Comparison of ENCODE assay signal across 7 mouse cellular contexts in genomic region chr3:145575743-145576481, GRCm38 (mm10). TPM values are rescaled to one million over a fixed set of nuclear protein-coding genes. Genes with fewer than 3 reads are reported as not detected.
A peak's percentile ranks its signal among the peaks of the same experiment; 100 is the strongest.
DNase-seq lines count a peak whose midpoint lies in the region; ATAC-seq lines count a peak whose summit lies in the region.

Gene Znhit6 (plus strand): TSS chr3:145576205.

- DNase-seq in adrenal gland, adult 2 months: peak; percentile 94
- DNase-seq in embryo, embryonic 11.5 days (ENCODE audit: low read depth, low spot score): peak; percentile 88
- DNase-seq in gastrocnemius, postnatal 36 days: peak; percentile 84 to 85
- peak; percentile 97 for DNase-seq in left cerebral cortex, postnatal 25 days (ENCODE audit: low spot score in 2 of 2)
- DNase-seq in midbrain, embryonic 10.5 days (ENCODE audit: low spot score): peak; percentile 95
- DNase-seq in right cerebral cortex, postnatal 4 days: peak; percentile 89

- peak within 1 kb of the TSS; percentile 85 for H3K4me3 ChIP-seq in intestine, embryonic 15.5 days (replicated peaks)
- peak within 1 kb of the TSS; percentile 90 for H3K4me3 ChIP-seq in midbrain, embryonic 10.5 days

- WGBS in intestine, embryonic 15.5 days: 5% methylated on average over 37 of the region's 37 CpGs
- 6% methylated on average over 37 of the region's 37 CpGs for WGBS in midbrain, embryonic 10.5 days

- peak within 1 kb of the TSS; percentile 69 for H3K9ac ChIP-seq in intestine, embryonic 15.5 days

- peak within 1 kb of the TSS; percentile 73 for H3K4me2 ChIP-seq in intestine, embryonic 15.5 days (replicated peaks)

- H3K27ac ChIP-seq in intestine, embryonic 15.5 days: peak within 1 kb of the TSS; percentile 71
- peak within 1 kb of the TSS; percentile 84 for H3K27ac ChIP-seq in midbrain, embryonic 10.5 days (replicated peaks)

- peaks cover 10% of the 10 kb centered on the region for H3K4me1 ChIP-seq in intestine, embryonic 15.5 days (replicated peaks)
- H3K4me1 ChIP-seq in midbrain, embryonic 10.5 days: peaks cover 18% of the 10 kb centered on the region

- H3K36me3 ChIP-seq in intestine, embryonic 15.5 days: peaks cover 18% of the 10 kb centered on the region
- H3K36me3 ChIP-seq in midbrain, embryonic 10.5 days: peaks cover 34% of the 10 kb centered on the region

- intact Hi-C loops in gastrocnemius, postnatal 36 days (cut with DNase I): no loop called here
- intact Hi-C loops in left cerebral cortex, postnatal 25 days (cut with DNase I): no loop called here

- peak; percentile 91 for ATAC-seq in intestine, embryonic 15.5 days

- H3K27me3 ChIP-seq in intestine, embryonic 15.5 days (replicated peaks): no peaks in the 10 kb centered on the region
- no peaks in the 10 kb centered on the region for H3K27me3 ChIP-seq in midbrain, embryonic 10.5 days (ENCODE audit: low read depth, poor library complexity, severe bottlenecking)

- no peaks in the 10 kb centered on the region for H3K9me3 ChIP-seq in intestine, embryonic 15.5 days
- no peaks in the 10 kb centered on the region for H3K9me3 ChIP-seq in midbrain, embryonic 10.5 days (replicated peaks)

RNA-seq across cellular contexts. Expression of gene Znhit6, which starts in this region (rescaled TPM):
- total RNA-seq in adrenal gland, adult 2 months (2021): 10 to 100 TPM; 15.0 to 16.0 TPM
- 0.39 and 0.58 TPM in 2 replicates for polyA plus RNA-seq in adrenal gland, adult 2 months (2012; rRNA removed)
- total RNA-seq in gastrocnemius, postnatal 36 days (2021): 10 to 100 TPM in 1 of 2 experiments, 1 to 10 TPM in 1; 9.1 to 11.0 TPM
- polyA plus RNA-seq in intestine, embryonic 15.5 days (2015; fragmentation: Nextera tagmentation; extraction: Ambion mirVana): 32.1 and 33.7 TPM in 2 replicates
- total RNA-seq in left cerebral cortex, postnatal 25 days (2021): 10 to 100 TPM; 15.8 to 16.7 TPM
- polyA plus RNA-seq in midbrain, embryonic 10.5 days (2016; fragmentation: Nextera tagmentation; extraction: Ambion mirVana): 42.1 and 46.4 TPM in 2 replicates

Comparison
In these comparisons a context has a peak if more than half of its experiments do, and no peak if none do; other contexts are left out.
1. Peak in every context shown above with its lines: DNase-seq, ATAC-seq, H3K4me3 ChIP-seq and H3K27ac ChIP-seq.
2. RNA of gene Znhit6 (polyA plus RNA-seq): 42.1 to 46.4 TPM in midbrain, embryonic 10.5 days and 32.1 to 33.7 TPM in intestine, embryonic 15.5 days; 0.39 to 0.58 TPM in adrenal gland, adult 2 months; every median in the first group is over 10 times any median in the second.